Mouse (Mus musculus) CH12.LX (cell line): ENCODE measurements around the gene Nfkb2.

ENCODE experiments used
- CTCF ChIP-seq, 2 experiments: IDR thresholded peaks in 1 of 2; conservative IDR thresholded peaks in 1 of 2; 2 replicates each; pipeline ENCODE4 v1.5.1; 2011 to 2012; ENCODE audit warnings: low read depth in 2 of 2, low read length in 2 of 2, improper control_type of control experiment in 1 of 2, inconsistent platforms in 1 of 2, mild to moderate bottlenecking in 1 of 2, moderate library complexity in 1 of 2
- JUND ChIP-seq: conservative IDR thresholded peaks from 2 replicates; pipeline ENCODE4 v1.6.1; 2011; ENCODE audit warnings: low read depth, low read length, improper control_type of control experiment
- POLR2A ChIP-seq: IDR thresholded peaks from 2 replicates; pipeline ENCODE4 v1.6.1; 2011; ENCODE audit warnings: low read depth, mild to moderate bottlenecking, improper control_type of control experiment, low read length

GRCm38 (mm10) chr19:46284686-46285085, 19.4 kb upstream of the Nfkb2 start:
- TF ChIP-seq JUND (no peak), CTCF (conservative IDR thresholded peaks at IDR 0.05 in 1 of 2, IDR thresholded peaks at IDR 0.05 in 1 of 2; ENCODE audit: low read depth in 2 of 2, low read length in 2 of 2) (no peak), POLR2A (no peak)
